Mouse (Mus musculus) thymus, adult 2 months (tissue): ENCODE measurements around the gene Apbb2.

Experiments
- CTCF ChIP-seq: fragments of 200-500 bp; IDR thresholded peaks from 2 replicates; pipeline ENCODE4 v1.5.1; 2012; ENCODE audit warnings: mild to moderate bottlenecking, control low read depth, low read length, moderate library complexity, borderline replicate concordance; ENCODE audit not compliant: control insufficient read depth, poor library complexity, insufficient read depth; ENCODE audit errors: extremely low read depth
- POLR2A ChIP-seq: fragments of 200-500 bp; IDR thresholded peaks from 2 replicates; pipeline ENCODE4 v1.6.1; 2012; ENCODE audit warnings: mild to moderate bottlenecking, low read length, control low read depth, moderate library complexity; ENCODE audit not compliant: control insufficient read depth, poor library complexity, insufficient read depth; ENCODE audit errors: extremely low read depth

- TF ChIP-seq CTCF (no peak), POLR2A (no peak)
These were observed 202.7 kb downstream of the Apbb2 start for GRCm38 (mm10) chr5:66415700-66416543.
